Mouse (Mus musculus) lung, embryonic 15.5 days (tissue): Measurements from ENCODE around the gene Ccdc130. TPM values are rescaled to one million over a fixed set of nuclear protein-coding genes. Genes with fewer than 3 reads are reported as not detected.
"Not testable (repeated sequence)": the region's sequence is repeated elsewhere in the genome, so short reads cannot be mapped to it uniquely, and the experiment has no call there.

Experiments used
- ATAC-seq: fragments of 200-750 bp; cut with Nextera tagmentation; 2 replicates; pipeline ENCODE4 v1.8.0; 2017; ENCODE audit warnings: moderate number of reproducible peaks, borderline replicate concordance; ENCODE audit not compliant: low FRiP score, low TSS enrichment; ENCODE audit errors: extremely low read depth
- H3K27ac ChIP-seq: fragments of 300-500 bp; sonication (generic); 2 replicates; pipeline ENCODE4 v1.5.1; 2015; ENCODE audit warnings: moderate library complexity, mild to moderate bottlenecking, inconsistent platforms
- H3K27me3 ChIP-seq: fragments of 300-500 bp; sonication (generic); 2 replicates; pipeline ENCODE4 v1.6.1; 2015; ENCODE audit warnings: inconsistent platforms
- H3K36me3 ChIP-seq: fragments of 300-500 bp; sonication (generic); 2 replicates; pipeline ENCODE4 v1.6.1; 2015; ENCODE audit warnings: inconsistent platforms
- H3K4me1 ChIP-seq: fragments of 300-500 bp; sonication (generic); 2 replicates; pipeline ENCODE4 v1.6.1; 2015; ENCODE audit warnings: inconsistent platforms
- H3K4me2 ChIP-seq: fragments of 300-500 bp; sonication (generic); 2 replicates; pipeline ENCODE4 v1.6.1; 2015; ENCODE audit warnings: inconsistent platforms, mild to moderate bottlenecking, moderate library complexity
- H3K4me3 ChIP-seq: fragments of 300-500 bp; sonication (generic); 2 replicates; pipeline ENCODE4 v1.5.1; 2015; ENCODE audit warnings: mild to moderate bottlenecking, inconsistent platforms
- H3K9ac ChIP-seq: fragments of 300-500 bp; sonication (generic); 2 replicates; pipeline ENCODE4 v1.6.1; 2015; ENCODE audit warnings: inconsistent platforms
- H3K9me3 ChIP-seq: fragments of 300-500 bp; sonication (generic); 2 replicates; pipeline ENCODE4 v1.6.1; 2016; ENCODE audit warnings: inconsistent platforms
- WGBS: fragments of 180-500 bp; shearing (Covaris S2); methylation state at CpG from one replicate; pipeline ENCODE4 v1.1.7; 2015; 5-methylcytosine and 5-hydroxymethylcytosine counted together
- polyA plus RNA-seq: library from polyadenylated mRNA; unstranded; fragments of >200 nt; fragmentation: Nextera tagmentation; extraction: Ambion mirVana; gene quantifications from 2 replicates; pipeline ENCODE4 v1.2.1, GENCODE M21; 2015

Ccdc130 gene
- polyA plus RNA-seq = 20.5 and 22.8 TPM in 2 replicates

- H3K9ac ChIP-seq = peak within 1 kb of the TSS; percentile 82
- H3K36me3 ChIP-seq = peaks cover 10% of the 10 kb centered on the region
- no peaks in the 10 kb centered on the region for H3K9me3 ChIP-seq
- H3K27ac ChIP-seq = peak within 1 kb of the TSS; percentile 51
- under 1% methylated on average over 44 of the region's 44 CpGs for WGBS
- peaks cover 10% of the 10 kb centered on the region for H3K4me1 ChIP-seq
- peak; percentile 99 for ATAC-seq
- no peaks in the 10 kb centered on the region for H3K27me3 ChIP-seq
- H3K4me3 ChIP-seq = peak within 1 kb of the TSS; percentile 91
- peak within 1 kb of the TSS; percentile 68 for H3K4me2 ChIP-seq
Measured at GRCm38 (mm10) chr8:84269950-84270773, at the start of gene Ccdc130. Gene Ccdc130, minus strand, starts transcription at chr8:84270380.

GRCm38 (mm10) chr8:84308376-84308775, 38.2 kb upstream of the Ccdc130 start:
- WGBS = 37% methylated on average over 3 of the region's 3 CpGs
- no peak for ATAC-seq
- Histone ChIP-seq H3K27me3 (no peaks in the 10 kb centered on the region), H3K27ac (no peak overlapping the region), H3K9me3 (no peaks in the 10 kb centered on the region), H3K36me3 (no peaks in the 10 kb centered on the region), H3K4me1 (no peaks in the 10 kb centered on the region), H3K9ac (no peak overlapping the region), H3K4me3 (no peak overlapping the region), H3K4me2 (no peak overlapping the region)

GRCm38 (mm10) chr8:84303951-84304350, 33.8 kb upstream of the Ccdc130 start:
- no peak for ATAC-seq
- H3K4me3 ChIP-seq = no peak overlapping the region
- no peak overlapping the region for H3K9ac ChIP-seq
- no peak overlapping the region for H3K4me2 ChIP-seq
- 53% methylated on average over 2 of the region's 2 CpGs for WGBS
- H3K36me3 ChIP-seq = no peaks in the 10 kb centered on the region
- H3K4me1 ChIP-seq = no peaks in the 10 kb centered on the region; the same call in 1 of the 2 replicates
- 0 out of 2 replicates have a peak overlapping the region, but pooled peaks have one; percentile 10 for H3K27ac ChIP-seq
- H3K27me3 ChIP-seq = no peaks in the 10 kb centered on the region
- H3K9me3 ChIP-seq = no peaks in the 10 kb centered on the region

GRCm38 (mm10) chr8:84297029-84297785, 27.0 kb upstream of the Ccdc130 start:
- Histone ChIP-seq H3K9ac (no peak overlapping the region), H3K4me1 (no peaks in the 10 kb centered on the region; the same call in 1 of the 2 replicates), H3K4me2 (no peak overlapping the region), H3K4me3 (no peak overlapping the region), H3K27me3 (peaks cover 3% of the 10 kb centered on the region; the same call in 1 of the 2 replicates), H3K9me3 (no peaks in the 10 kb centered on the region), H3K36me3 (no peaks in the 10 kb centered on the region), H3K27ac (no peak overlapping the region)
- ATAC-seq = no peak
- 64% methylated on average over 5 of the region's 5 CpGs for WGBS

GRCm38 (mm10) chr8:84291688-84292087, 21.5 kb upstream of the Ccdc130 start:
- no peak overlapping the region for H3K4me3 ChIP-seq
- no peak overlapping the region for H3K4me2 ChIP-seq
- H3K27ac ChIP-seq = no peak overlapping the region
- H3K9me3 ChIP-seq = no peaks in the 10 kb centered on the region
- peaks cover 3% of the 10 kb centered on the region; the same call in 1 of the 2 replicates for H3K27me3 ChIP-seq
- H3K4me1 ChIP-seq = no peaks in the 10 kb centered on the region
- H3K9ac ChIP-seq = no peak overlapping the region
- no peak for ATAC-seq
- 23% methylated on average over 8 of the region's 8 CpGs for WGBS
- no peaks in the 10 kb centered on the region for H3K36me3 ChIP-seq

- H3K36me3 ChIP-seq = no peaks in the 10 kb centered on the region
Measured at GRCm38 (mm10) chr8:84291086-84291485, 20.9 kb upstream of the Ccdc130 start.

GRCm38 (mm10) chr8:84288892-84289291, 18.7 kb upstream of the Ccdc130 start:
- H3K9ac ChIP-seq = no peak overlapping the region
- ATAC-seq = no peak
- no peaks in the 10 kb centered on the region for H3K36me3 ChIP-seq
- no peaks in the 10 kb centered on the region for H3K9me3 ChIP-seq
- H3K4me3 ChIP-seq = no peak overlapping the region
- 57% methylated on average over 2 of the region's 2 CpGs for WGBS
- H3K27ac ChIP-seq = no peak overlapping the region
- no peak overlapping the region for H3K4me2 ChIP-seq
- H3K4me1 ChIP-seq = peaks cover 5% of the 10 kb centered on the region; the same call in 1 of the 2 replicates
- no peaks in the 10 kb centered on the region for H3K27me3 ChIP-seq

More at GRCm38 (mm10) chr8:84291086-84291485, 20.9 kb upstream of the Ccdc130 start:
- no peak for ATAC-seq
- Histone ChIP-seq H3K9me3 (no peaks in the 10 kb centered on the region), H3K4me1 (no peaks in the 10 kb centered on the region), H3K27me3 (peaks cover 3% of the 10 kb centered on the region; the same call in 1 of the 2 replicates), H3K9ac (no peak overlapping the region), H3K4me2 (no peak overlapping the region), H3K27ac (no peak overlapping the region), H3K4me3 (no peak overlapping the region)
- WGBS = 63% methylated on average over 5 of the region's 5 CpGs

GRCm38 (mm10) chr8:84285665-84286064, 15.5 kb upstream of the Ccdc130 start:
- WGBS = 61% methylated on average over 5 of the region's 5 CpGs
- not testable (repeated sequence) for H3K9me3 ChIP-seq, H3K27ac ChIP-seq, H3K4me2 ChIP-seq, H3K9ac ChIP-seq, H3K4me3 ChIP-seq, H3K27me3 ChIP-seq, H3K4me1 ChIP-seq, ATAC-seq, H3K36me3 ChIP-seq

GRCm38 (mm10) chr8:84284608-84285063, 14.5 kb upstream of the Ccdc130 start:
- peak overlapping the region; percentile 27 for H3K4me3 ChIP-seq
- H3K36me3 ChIP-seq = no peaks in the 10 kb centered on the region
- H3K27me3 ChIP-seq = no peaks in the 10 kb centered on the region
- peak; percentile 55; the same call in 1 of the 2 replicates for ATAC-seq
- WGBS = 7% methylated on average over 9 of the region's 9 CpGs
- no peaks in the 10 kb centered on the region for H3K9me3 ChIP-seq
- peaks cover 10% of the 10 kb centered on the region; the same call in 1 of the 2 replicates for H3K4me1 ChIP-seq
- H3K27ac ChIP-seq = peak overlapping the region; percentile 73
- H3K9ac ChIP-seq = no peak overlapping the region
- H3K4me2 ChIP-seq = peak overlapping the region; percentile 45

GRCm38 (mm10) chr8:84280777-84281176, 10.6 kb upstream of the Ccdc130 start:
- Histone ChIP-seq H3K36me3 (no peaks in the 10 kb centered on the region), H3K4me1 (peaks cover 10% of the 10 kb centered on the region; the same call in 1 of the 2 replicates), H3K27ac (no peak overlapping the region), H3K4me2 (no peak overlapping the region), H3K4me3 (no peak overlapping the region), H3K9ac (no peak overlapping the region), H3K9me3 (no peaks in the 10 kb centered on the region), H3K27me3 (no peaks in the 10 kb centered on the region)
- 67% methylated on average over 10 of the region's 10 CpGs for WGBS
- ATAC-seq = no peak

- H3K9ac ChIP-seq = no peak overlapping the region
- H3K36me3 ChIP-seq = no peaks in the 10 kb centered on the region
- ATAC-seq = no peak
- WGBS = 73% methylated on average over 1 of the region's 1 CpGs
- H3K4me2 ChIP-seq = no peak overlapping the region
- no peaks in the 10 kb centered on the region for H3K27me3 ChIP-seq
- no peak overlapping the region for H3K4me3 ChIP-seq
- no peaks in the 10 kb centered on the region for H3K9me3 ChIP-seq
- H3K4me1 ChIP-seq = no peaks in the 10 kb centered on the region
- no peak overlapping the region for H3K27ac ChIP-seq
Measured at GRCm38 (mm10) chr8:84276447-84276846, 6.3 kb upstream of the Ccdc130 start.
